Mouse (Mus musculus) adrenal gland, adult (tissue): ENCODE measurements at regions not wholly inside any gene's neighbourhood (a gene's known extent, or its start where the extent isn't known, plus 50 kb on each side); places are given as distances from the start of the nearest gene placed in this dataset.

Source experiments
- DNase-seq, 2 experiments: peaks; one replicate each; pipeline ENCODE4 v3.0.0; 2022 to 2023; ENCODE audit warnings: low spot score in 1 of 2; ENCODE audit not compliant: inconsistent age in 2 of 2

- DNase-seq = no peak
Measured at GRCm38 (mm10) chr3:132237344-132237743, 152.3 kb downstream of the Dkk2 start.

GRCm38 (mm10) chr3:132257834-132258233 is 172.7 kb downstream of the Dkk2 start:
- no peak for DNase-seq

DNA sequence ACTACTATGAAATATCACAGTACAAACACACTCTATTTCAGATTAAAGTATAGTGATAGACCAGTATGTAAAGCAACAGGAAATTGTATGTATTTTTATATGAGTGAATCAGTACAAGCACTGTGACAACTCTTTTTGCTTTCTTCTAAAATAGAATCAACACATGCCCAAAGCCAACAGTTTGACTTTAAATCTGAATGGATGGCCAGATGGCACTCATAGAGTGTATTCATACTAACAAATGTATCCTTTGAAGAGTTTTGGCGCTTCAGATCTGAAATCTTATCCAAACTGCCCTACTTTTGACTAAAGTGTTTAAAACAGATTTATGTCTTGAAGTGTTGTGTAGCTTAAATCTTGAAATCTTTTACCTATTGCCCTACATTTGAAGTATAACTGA is 184.5 kb downstream of the Dkk2 start:
- DNase-seq = no peak

DNA sequence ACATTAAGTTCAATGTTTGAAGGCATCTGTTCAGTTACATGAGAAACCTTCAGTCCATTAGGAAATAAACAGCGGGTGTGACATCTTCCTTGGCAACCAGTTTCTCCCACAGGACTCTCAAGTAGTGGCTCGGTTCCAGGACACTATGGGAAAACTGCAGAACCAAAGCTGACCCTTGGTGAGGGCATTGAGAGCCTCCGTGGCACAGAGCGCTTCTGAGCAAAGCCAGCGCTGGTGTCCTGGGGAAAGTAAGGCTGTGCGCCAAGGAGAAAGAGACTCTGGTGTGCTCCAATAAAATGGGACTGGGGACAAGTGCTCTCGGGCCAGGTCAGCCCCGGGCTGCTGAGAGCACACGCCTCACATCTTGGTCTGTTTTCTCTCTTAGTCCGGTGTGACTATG is 189.7 kb downstream of the Dkk2 start:
- peak in 1 of 2 experiments; percentile 46 for DNase-seq

DNA sequence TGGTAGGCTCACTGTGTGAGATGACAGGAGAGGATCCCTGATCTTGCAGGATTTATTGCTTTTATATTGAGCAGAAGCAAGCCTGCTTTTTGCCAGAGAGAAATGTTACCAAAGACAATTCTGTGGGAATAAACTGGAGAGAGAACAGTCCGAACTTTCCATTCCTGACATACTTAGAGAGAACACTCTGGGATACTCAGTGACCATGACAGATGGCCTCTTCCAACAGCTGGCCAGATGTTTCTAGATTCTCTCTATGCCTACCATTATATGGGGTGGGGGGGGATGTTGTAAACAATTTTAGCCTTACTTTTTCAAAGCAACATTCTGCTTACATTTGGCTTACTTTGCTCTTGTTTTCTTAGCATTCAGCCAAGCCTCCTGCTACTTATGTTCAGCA is 192.7 kb downstream of the Dkk2 start:
- no peak for DNase-seq

GRCm38 (mm10) chr3:132287714-132288113 is 202.6 kb downstream of the Dkk2 start:
- no peak for DNase-seq

GRCm38 (mm10) chr3:132326961-132327360 is 241.9 kb downstream of the Dkk2 start:
- peak in 1 of 2 experiments; percentile 22 for DNase-seq

- no peak for DNase-seq
Measured at GRCm38 (mm10) chr3:132343625-132344024, 258.5 kb downstream of the Dkk2 start.

GRCm38 (mm10) chr3:132345856-132346255 is 260.8 kb downstream of the Dkk2 start:
- no peak for DNase-seq

DNA sequence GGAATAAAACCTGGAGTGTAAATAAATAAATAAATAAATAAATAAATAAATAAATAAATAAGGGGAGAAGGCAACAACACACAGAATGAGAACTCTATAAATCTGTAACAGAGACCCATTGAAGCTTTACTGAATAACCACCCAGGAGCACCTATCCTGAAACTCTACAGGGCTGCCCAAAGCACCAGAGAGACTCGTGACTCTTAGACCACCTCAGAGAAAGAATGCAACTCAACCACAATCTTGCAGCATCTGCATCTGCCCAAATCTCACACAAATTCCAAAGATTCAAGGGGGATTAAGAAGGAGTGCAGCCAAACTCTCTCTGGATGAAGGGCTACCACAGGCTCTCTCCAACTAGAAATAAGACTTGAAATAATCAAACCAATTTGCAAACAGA is 264.5 kb downstream of the Dkk2 start:
- no peak for DNase-seq

DNA sequence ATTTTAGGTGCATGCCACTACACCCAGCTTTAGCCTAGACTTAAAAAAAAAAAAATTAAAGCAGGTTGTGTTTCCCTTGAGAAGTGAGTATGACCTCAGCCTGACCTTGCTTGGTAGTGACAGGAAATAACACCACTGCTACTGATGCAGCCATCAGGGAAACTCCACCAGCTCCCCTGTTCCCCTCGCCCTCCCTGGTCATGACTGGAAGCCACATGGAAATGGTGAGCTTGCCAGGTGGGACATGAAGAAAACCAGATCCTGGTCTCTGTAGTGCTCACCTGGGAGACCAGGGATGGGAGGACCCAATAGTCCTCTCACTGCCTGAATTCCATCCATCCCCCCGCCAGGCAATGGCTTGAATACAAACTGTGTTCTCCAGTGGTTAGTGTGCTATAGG is 268.1 kb downstream of the Dkk2 start:
- no peak for DNase-seq

DNA sequence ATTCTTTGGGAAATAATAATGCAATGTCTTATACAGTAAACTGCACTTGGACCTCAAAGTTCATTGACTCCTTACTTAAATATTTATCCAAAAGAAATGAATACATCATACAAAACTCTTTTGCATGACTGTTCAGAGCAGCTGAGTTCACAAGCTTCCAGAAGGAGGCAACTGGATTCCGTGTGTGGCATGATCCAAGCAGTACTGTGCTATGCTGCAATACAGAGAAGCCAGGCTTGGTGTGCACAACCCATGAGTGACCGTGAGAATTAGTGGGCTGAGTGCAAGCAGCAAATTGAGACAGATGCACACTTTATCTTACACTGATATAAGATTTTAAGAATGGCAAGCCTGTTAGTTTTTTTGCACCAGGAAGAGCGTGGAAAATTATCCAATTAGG is 270.0 kb upstream of the Gimd1 start:
- no peak for DNase-seq

DNA sequence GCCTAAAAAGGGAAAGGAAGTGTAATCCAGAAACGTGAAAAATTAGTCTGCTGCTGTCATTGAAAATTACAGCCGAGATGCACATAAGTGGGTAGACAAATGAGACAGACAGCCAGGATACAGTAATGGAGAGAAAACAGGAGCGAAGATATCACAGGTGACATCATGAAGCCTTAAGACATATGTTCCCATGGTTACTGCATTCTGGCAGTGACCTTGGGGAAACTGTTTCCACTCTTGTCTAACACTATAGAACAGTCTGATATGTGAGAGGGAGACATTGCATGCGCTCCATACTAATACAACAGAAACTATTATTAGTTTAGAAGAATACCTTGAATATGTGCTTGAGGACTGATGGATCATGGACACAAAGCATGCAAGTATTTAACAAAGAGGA is 254.0 kb upstream of the Gimd1 start:
- DNase-seq = no peak

DNA sequence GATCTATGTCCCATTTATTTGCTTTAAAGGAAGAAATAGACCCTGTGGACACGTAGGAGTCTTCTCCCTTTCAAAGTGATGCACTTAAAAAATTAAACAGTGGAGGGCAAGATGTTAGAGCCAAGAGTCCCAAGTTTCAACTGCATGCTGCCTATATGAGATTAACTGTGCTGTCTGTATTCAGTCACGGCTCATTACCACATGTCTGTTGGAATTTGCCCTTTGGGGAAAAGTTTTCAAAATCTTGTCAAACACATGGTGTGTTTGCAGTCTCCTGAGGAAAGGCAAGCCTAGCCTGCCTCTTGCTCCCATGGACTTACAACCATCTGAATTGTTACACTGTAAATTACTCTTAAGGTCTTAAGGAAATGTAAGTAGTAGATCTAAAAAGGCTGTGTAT is 211.9 kb upstream of the Gimd1 start:
- DNase-seq = no peak

GRCm38 (mm10) chr3:132425819-132426671 is 203.6 kb upstream of the Gimd1 start:
- no peak for DNase-seq

- no peak for DNase-seq
Measured at GRCm38 (mm10) chr3:132427244-132427643, 202.4 kb upstream of the Gimd1 start.

- DNase-seq = peak; percentile 25 to 68
Measured at GRCm38 (mm10) chr3:132428148-132428547, 201.5 kb upstream of the Gimd1 start.

GRCm38 (mm10) chr3:132431805-132432204 is 197.8 kb upstream of the Gimd1 start:
- DNase-seq = no peak

- no peak for DNase-seq
Measured at GRCm38 (mm10) chr3:132441226-132441625, 188.4 kb upstream of the Gimd1 start.

DNA sequence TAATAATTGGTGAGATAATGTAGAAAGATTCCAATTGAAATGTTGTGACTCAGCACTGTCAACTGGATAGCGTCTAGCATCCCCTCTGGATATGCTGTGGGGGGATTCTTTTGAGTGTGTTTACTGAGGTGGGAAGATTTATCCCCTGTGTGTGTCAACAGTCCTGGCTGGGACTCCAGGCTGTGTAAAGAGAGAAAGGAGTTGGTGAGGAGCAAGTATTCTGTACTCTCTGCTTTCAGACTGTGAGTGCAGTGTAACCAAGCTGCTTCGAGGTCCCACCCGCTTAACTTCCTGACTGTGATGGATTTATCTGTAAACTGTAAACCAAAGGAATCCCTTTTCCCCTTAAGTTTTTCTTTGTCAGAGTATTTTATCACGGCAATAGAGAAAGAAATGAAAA is 175.7 kb upstream of the Gimd1 start:
- no peak for DNase-seq

GRCm38 (mm10) chr3:132462348-132462959 is 167.2 kb upstream of the Gimd1 start:
- DNase-seq = no peak

GRCm38 (mm10) chr3:132471070-132471469 is 158.6 kb upstream of the Gimd1 start:
- DNase-seq = no peak

DNA sequence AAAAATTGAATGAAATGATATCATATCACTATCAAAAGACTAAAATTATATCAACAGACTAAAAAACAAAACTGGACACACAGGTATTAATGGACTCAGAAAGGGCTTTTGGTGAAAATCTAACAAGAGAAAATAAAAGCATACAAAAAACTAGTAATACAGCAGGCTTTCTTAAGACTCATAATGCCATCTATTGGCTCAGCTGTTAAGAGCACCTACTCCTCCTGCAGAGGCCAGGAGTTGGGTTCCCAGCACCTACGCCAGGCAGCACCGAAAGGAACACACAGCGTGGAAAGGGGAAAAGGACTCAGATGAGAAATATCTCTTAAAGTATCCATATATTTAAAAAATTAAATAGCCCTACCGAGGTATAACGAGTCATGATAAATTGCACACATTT is 151.9 kb upstream of the Gimd1 start:
- DNase-seq = no peak
